Mouse (Mus musculus): Measurements from ENCODE around the gene Olig2. TPM values are rescaled to one million over a fixed set of nuclear protein-coding genes. Genes with fewer than 3 reads are reported as not detected.
A peak's percentile ranks its signal among the peaks of the same experiment; 100 is the strongest.
"Not testable (repeated sequence)": the region's sequence is repeated elsewhere in the genome, so short reads cannot be mapped to it uniquely, and the experiment has no call there.

Olig2 gene
- total RNA-seq, 2 experiments from 2014 or later, result not detected

- no peak for DNase-seq
Measured at GRCm38 (mm10) chr16:91226883-91227759, 1.9 kb downstream of the Olig2 start.

GRCm38 (mm10) chr16:91227760-91228043 lies 2.4 kb downstream of the Olig2 start:
- DNase-seq, result no peak

GRCm38 (mm10) chr16:91228238-91229071 lies 3.2 kb downstream of the Olig2 start:
- no peak for DNase-seq

- DNase-seq, result no peak
Measured at GRCm38 (mm10) chr16:91229072-91229348, 3.8 kb downstream of the Olig2 start.

DNA sequence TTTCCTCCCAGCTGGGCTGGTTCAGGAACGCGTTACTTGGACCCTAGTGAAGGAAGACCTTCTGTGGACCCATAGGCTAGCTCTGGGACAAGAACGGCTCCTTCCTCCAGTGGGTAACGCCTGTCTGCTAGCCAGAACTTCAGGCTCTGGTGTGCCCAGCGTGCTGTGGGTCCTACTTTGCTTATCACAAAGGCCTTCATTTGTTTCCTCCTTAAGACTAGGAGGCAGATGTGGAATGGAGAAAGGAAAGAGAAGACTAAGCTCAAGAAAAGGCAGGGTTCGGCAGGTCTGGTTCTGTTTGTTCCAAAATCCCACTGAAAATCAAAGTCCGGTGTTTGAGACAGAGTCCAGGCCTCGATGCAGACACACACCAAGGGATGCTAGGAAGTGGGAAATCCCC lies 4.4 kb downstream of the Olig2 start:
- no peak for DNase-seq

DNA sequence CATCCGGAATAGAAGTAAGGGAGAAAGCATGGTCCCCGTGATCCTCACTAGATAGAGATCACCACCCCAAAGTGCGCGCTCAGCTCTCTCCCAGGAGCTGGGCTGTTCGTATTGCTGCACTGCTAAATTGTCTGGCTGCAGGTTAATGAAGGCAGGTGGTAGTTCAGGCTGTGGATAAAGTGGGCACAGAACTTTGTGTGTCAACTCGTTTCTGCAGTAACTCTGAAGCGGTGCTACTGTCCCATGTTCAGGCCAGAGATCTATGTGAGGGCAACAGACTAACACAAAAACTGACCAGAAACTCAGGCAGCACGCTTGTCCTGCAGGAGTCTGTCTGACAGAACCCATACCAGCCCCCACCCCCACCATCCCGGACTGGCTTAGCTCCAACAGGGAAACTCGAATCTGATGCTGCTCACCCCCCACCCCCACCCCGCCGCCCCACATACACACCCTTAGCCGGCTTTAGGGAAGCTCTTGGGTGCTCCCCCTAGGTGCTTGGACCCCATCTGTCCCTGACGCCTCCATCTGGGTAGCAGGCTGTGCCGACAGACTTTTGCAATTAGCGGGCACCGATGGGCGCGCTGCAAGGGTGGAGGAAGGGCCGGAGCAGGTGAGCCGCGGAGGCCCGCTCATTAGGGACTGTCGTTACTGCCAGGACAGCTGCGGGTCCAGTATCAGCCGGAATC lies 6.7 kb downstream of the Olig2 start:
- DNase-seq, result no peak

GRCm38 (mm10) chr16:91232470-91233240 lies 7.4 kb downstream of the Olig2 start:
- DNase-seq, result no peak

DNA sequence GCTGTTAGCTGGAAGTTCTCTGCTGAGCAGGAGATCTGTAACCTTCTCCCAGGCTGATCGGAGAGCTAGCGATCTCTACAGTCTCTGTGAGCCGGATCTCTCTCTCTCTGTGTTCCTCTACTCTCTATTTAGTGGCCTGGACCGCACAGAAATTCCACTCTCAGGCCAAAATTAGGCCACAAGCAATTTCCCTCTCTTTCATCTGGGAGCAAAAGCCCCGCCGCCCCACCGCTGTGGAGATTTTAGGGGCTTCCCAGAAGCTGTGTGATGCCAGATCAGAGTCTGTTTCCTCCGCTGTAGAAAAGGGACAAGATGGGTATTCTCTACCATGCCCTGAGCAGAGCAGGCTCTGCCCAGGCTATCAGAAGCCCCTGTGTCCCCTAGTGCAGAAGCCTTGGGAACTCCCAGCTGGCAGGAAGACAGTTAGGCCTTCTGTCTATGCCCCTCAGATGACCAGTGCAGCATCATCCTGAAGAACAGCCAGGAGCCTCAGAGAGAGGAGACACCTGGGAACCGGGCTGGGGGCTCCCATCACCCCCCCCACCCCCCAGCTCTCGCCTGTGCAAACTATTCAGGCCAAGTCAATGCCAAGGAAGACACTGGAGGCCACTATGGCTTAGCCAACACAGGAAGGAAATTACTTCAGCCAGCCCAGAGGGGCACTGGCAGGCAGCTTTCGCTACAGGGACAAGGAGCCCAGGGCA lies 8.1 kb downstream of the Olig2 start:
- DNase-seq, result no peak

DNA sequence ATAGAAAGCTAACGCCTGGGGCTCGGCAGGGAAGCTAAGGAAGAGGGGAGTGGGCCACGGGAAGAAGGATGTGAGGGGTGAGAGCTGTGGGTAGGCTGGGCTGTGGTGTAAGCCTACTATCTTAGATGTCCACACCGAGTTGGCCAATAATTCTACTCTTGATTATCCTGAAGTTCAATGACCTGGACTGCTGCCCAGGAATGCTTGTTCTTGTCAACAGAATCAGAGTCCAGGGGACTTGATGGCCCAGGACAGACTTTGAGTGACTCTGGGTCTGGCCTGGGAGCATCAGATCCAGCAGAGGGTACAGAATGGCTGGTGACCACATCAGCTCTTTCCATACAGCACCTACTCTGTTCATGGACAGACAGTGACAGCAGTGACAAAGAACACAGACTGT lies 13.8 kb downstream of the Olig2 start:
- DNase-seq, result no peak

DNA sequence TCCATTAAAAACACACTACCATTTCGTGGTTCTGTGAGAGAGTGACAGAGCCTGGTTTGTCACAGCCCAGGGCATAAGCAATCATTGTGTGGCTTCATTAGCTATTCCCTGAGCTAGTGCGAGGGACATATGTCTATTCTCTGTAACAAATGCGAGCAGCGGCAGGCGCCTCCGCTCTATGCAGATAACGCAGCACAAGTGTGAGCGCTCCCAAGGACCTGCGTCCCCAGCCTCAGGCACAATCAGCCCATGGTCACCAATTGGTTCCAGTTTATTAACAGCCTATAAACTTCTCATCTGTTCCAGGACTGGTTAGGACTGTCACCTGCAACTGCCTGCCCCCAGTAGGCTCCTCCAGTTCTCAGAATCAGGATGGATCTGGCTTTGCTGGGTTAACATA lies 21.0 kb downstream of the Olig2 start:
- no peak for DNase-seq

DNA sequence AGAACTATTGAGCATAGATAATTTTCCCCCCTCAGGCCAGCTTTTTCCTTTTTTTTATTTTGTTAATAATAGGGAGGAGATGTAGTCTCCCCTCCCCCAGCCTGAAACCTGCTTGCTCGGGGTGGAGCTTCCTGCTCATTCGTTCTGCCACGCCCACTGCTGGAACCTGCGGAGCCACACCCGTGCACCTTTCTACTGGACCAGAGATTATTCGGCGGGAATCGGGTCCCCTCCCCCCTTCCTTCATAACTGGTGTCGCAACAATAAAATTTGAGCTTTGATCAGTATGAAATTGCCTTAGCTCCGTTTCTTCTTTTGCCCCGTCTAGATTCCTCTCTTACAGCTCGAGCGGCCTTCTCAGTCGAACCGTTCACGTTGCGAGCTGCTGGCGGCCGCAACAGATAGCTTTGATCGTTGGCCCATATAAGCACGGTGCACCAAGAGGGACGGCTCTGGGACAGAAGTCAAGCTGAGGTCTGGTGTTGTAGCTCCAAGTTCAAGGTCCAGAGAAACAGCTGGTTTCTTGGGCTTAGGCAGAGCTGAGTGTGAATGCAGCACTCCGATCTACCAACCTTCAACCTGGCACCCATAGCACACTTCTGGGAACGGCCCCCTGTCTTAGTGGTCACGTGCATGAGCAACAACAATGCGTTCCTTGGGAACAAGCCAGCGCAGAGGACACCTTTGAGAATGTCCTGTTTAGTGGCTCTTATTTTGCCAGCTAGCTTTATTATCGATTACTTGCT lies 30.3 kb downstream of the Olig2 start:
- not testable (repeated sequence) for DNase-seq

- no peak for DNase-seq
Measured at GRCm38 (mm10) chr16:91258956-91259355, 33.7 kb downstream of the Olig2 start.

DNA sequence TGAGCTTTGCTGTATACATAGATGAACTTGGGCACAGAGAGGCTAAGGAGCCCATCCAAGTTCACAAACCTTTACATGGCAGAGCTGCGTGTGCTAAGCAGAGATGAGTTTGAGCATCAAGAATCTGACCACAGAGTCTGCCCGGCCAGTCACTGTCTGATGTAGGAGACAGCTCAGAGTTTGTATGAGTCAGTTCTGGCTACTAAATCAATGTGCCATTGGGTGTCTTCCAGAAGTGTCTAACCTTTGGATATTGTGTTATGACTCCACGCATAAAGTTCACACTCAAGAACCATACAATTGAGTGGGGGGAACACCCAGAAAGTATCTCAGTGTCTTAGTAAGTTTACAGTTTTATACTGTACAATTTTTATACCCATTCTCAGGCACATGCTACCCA lies 35.6 kb downstream of the Olig2 start:
- DNase-seq, result no peak

DNA sequence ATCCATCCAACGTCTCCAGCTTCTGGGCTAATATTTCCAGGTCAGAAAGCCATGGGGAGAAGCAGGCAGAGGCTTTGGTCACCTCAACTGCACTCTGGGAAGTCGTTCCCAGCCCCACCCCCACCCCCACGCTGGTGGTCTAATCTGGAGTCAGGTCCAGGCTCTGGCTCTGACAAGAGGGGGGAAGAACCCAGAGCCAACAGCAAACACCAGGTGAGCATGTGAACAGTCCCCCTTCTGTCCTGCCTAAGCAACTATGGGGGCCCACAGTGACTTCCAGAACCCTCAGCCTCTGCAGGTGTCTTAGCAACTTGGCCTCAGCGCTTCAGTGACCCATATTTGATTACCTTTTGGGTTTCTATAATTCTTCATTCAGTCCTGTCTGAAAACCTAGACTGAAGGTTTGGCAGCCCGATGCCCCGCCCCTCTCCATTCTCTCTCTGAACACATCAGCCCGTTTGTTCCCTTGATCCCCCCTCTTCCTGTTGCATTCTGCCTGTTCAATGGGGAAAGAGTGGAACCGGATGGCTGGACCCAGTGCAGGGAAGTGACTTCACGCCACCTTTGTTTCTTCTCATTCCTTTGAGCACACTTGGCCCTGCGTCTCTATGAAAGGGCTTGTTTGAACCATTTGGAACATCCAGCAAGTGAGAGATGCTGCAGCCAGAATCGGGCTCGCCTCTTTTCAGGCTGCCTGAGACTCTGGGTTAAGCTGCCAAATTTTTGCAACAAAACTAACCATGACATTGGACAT lies 37.4 kb downstream of the Olig2 start:
- DNase-seq, result no peak

GRCm38 (mm10) chr16:91265972-91266371 lies 40.7 kb downstream of the Olig2 start:
- no peak for DNase-seq

DNA sequence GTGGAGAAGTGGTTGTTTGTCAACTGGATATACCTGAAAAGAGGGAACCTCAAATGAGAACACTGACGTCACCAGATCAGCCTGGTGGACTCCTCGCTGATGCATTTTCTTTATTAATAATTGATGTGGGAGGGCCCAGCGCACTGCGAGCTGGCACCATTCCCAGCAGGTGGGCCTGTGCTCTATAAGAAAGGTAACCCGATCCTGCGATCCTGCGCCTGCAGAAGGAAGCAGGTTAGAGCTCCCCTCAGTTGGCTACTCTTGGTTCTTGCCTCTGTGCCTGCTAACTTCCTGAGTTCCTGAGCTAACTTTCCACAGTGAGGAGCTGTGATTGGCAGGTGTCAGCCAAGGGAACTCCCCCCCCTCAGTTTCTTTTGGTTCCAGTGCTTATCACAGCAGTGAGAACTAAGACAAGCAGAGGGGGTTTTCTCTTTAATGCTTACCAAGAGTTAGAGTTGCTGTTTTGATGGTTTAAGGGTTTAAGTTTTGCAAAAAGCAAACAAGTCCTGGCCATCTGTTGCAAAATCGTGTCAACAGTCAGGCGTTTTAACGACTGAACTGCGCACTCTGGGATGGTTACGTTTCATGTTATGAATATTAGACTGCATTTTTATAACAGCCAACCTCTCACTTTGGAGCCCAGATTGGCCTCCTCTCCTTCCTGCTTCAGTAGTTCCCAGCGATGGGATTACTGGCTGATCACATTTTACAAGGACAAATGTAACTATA lies 43.6 kb downstream of the Olig2 start:
- DNase-seq, result no peak

DNA sequence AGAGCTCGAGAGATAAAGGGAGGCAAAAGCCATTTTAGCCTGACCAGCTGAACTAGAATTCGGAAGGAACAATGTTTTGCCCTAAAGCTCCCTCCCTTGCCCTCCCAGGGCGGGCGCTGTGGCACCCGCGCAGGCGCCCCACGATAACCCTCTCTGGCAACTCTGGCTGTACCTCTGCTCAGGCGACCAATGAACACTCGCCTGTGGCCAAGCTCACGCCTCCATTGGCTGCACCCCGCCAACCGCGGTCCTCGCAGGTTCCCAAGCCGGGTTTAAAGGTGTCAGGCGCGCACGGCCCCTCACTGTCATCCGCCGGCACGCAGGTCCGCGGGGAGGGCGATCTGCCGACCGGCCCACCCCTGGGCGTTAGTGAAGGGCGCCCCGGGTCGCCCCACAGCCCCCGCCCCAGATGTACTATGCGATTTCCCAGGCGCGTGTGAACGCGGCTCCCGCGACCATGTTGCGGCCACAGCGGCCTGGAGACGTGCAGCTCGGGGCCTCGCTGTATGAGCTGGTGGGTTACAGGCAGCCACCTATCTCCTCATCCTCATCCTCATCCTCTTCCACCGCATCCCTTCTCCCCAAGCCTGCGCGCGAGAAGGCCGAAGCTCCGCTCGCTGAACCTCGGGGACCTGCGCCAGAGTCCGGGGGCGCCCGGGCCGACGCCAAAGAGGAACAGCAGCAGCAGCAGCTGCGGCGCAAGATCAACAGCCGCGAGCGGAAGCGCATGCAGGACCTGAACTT lies 44.4 kb downstream of the Olig2 start, which contains the start of gene Olig1:
TSS of gene Olig1 (plus strand) at position 305 of the 744 bp plus-strand sequence.
- peak; percentile 41 to 58 for DNase-seq

- no peak for DNase-seq
Measured at GRCm38 (mm10) chr16:91270212-91270971, 45.1 kb downstream of the Olig2 start.
